22 mouse cellular contexts compared by ENCODE assay signal in genomic region chr7:140067397-140067796, GRCm38 (mm10). TPM values are rescaled to one million over a fixed set of nuclear protein-coding genes. Genes with fewer than 3 reads are reported as not detected.
"Had no signal": no experiment of that assay in that cellular context is flagged by ENCODE, and none has a peak within 500 bp of the region (broad histone marks: within the 10 kb centered on the region; RNA-seq: fewer than 3 reads in every experiment).

No protein-coding gene starts in this region.

- H3K9me3 ChIP-seq: neural tube, embryonic 13.5 days; neural tube, embryonic 15.5 days; stomach, embryonic 15.5 days had no signal

- H3K4me2 ChIP-seq: neural tube, embryonic 13.5 days; neural tube, embryonic 15.5 days; stomach, embryonic 15.5 days had no signal

- H3K27ac ChIP-seq: neural tube, embryonic 13.5 days; neural tube, embryonic 15.5 days; stomach, embryonic 15.5 days; stomach, postnatal 0 days had no signal

- H3K9ac ChIP-seq: neural tube, embryonic 13.5 days; neural tube, embryonic 15.5 days; stomach, embryonic 15.5 days had no signal

- DNase-seq: retina, postnatal 1 day; right cerebral cortex, adult 18-20 months; right cerebral cortex, postnatal 14 days; right cerebral cortex, postnatal 25 days; right cerebral cortex, postnatal 4 days; spleen, adult 18-20 months; thymus, adult 18-20 months; thymus, adult 2 months; thymus, postnatal 14 days; thymus, postnatal 25 days; thymus, postnatal 36 days; thymus, postnatal 4 days had no signal

- H3K4me1 ChIP-seq: neural tube, embryonic 15.5 days; stomach, embryonic 15.5 days had no signal

- H3K4me3 ChIP-seq: neural tube, embryonic 13.5 days; neural tube, embryonic 15.5 days; stomach, embryonic 15.5 days had no signal

- H3K36me3 ChIP-seq: stomach, embryonic 15.5 days had no signal

RNA-seq across cellular contexts. Expression of gene Caly, which starts 15.0 kb away (rescaled TPM):
- total RNA-seq: neutrophil, adult 5-6 weeks had no signal
- polyA plus RNA-seq: spleen, adult 2 months had no signal

RNA-seq across cellular contexts. Expression of gene Msx3, which starts 18.5 kb away (rescaled TPM):
- total RNA-seq: neutrophil, adult 5-6 weeks had no signal
- polyA plus RNA-seq: small intestine, adult 2 months; spleen, adult 2 months; stomach, embryonic 14.5 days; stomach, embryonic 15.5 days; stomach, postnatal 0 days; testis, adult 2 months had no signal

RNA-seq across cellular contexts. Expression of gene Prap1, which starts 25.8 kb away (rescaled TPM):
- total RNA-seq: neutrophil, adult 5-6 weeks had no signal
- polyA plus RNA-seq: neural tube, embryonic 13.5 days; neural tube, embryonic 14.5 days; neural tube, embryonic 15.5 days; spleen, adult 2 months had no signal
